In genomic region chrX:94011656-94012173, GRCm38 (mm10) we compare ENCODE assay signal across 18 mouse cellular contexts. TPM values are rescaled to one million over a fixed set of nuclear protein-coding genes. Genes with fewer than 3 reads are reported as not detected.
"Had no signal": no experiment of that assay in that cellular context is flagged by ENCODE, and none has a peak within 500 bp of the region (broad histone marks: within the 10 kb centered on the region; RNA-seq: fewer than 3 reads in every experiment).

No protein-coding gene starts in this region.

- DNase-seq: left cerebral cortex, postnatal 4 days; spleen, adult 18-20 months; thymus, postnatal 4 days had no signal

- H3K36me3 ChIP-seq: limb, embryonic 13.5 days; liver, embryonic 15.5 days; lung, embryonic 15.5 days; midbrain, embryonic 15.5 days; neural tube, embryonic 12.5 days; stomach, embryonic 15.5 days had no signal

- H3K9me3 ChIP-seq: limb, embryonic 13.5 days; liver, embryonic 15.5 days; lung, embryonic 15.5 days; megakaryocyte, embryonic 14.5 days; midbrain, embryonic 15.5 days; neural tube, embryonic 12.5 days; stomach, embryonic 15.5 days had no signal

- H3K4me1 ChIP-seq: limb, embryonic 13.5 days; lung, embryonic 15.5 days; midbrain, embryonic 15.5 days; neural tube, embryonic 12.5 days; stomach, embryonic 15.5 days had no signal

- H3K4me2 ChIP-seq: limb, embryonic 13.5 days; liver, embryonic 15.5 days had no signal

- H3K4me3 ChIP-seq: limb, embryonic 13.5 days; liver, embryonic 15.5 days; lung, embryonic 15.5 days; megakaryocyte, embryonic 14.5 days; midbrain, embryonic 15.5 days; neural tube, embryonic 12.5 days; stomach, embryonic 15.5 days had no signal

- H3K27ac ChIP-seq: kidney, postnatal 0 days; limb, embryonic 13.5 days; liver, embryonic 15.5 days; lung, embryonic 15.5 days; macrophage; midbrain, embryonic 15.5 days; neural tube, embryonic 12.5 days; stomach, embryonic 15.5 days had no signal

- H3K27me3 ChIP-seq: neural tube, embryonic 12.5 days had no signal

- H3K9ac ChIP-seq: limb, embryonic 13.5 days; liver, embryonic 15.5 days; lung, embryonic 15.5 days; midbrain, embryonic 15.5 days; neural tube, embryonic 12.5 days; stomach, embryonic 15.5 days had no signal

RNA-seq across cellular contexts. Expression of gene AU015836, which starts 43.3 kb away (rescaled TPM):
- total RNA-seq: layer of hippocampus, adult 18-20 months; left cerebral cortex, adult 18-20 months; left cerebral cortex, postnatal 4 days; liver, adult 2 months; monocyte, adult 5-6 weeks; neutrophil, adult 5-6 weeks had no signal
- polyA plus RNA-seq: liver, adult 2 months; lung, embryonic 15.5 days; macrophage; midbrain, embryonic 15.5 days; neural tube, embryonic 12.5 days; thymus, postnatal 0 days had no signal
